Mouse (Mus musculus) limb, embryonic 11.5 days (tissue): ENCODE results near the gene Zscan5b. TPM values are rescaled to one million over a fixed set of nuclear protein-coding genes. Genes with fewer than 3 reads are reported as not detected.

ENCODE experiments used
- polyA plus RNA-seq: library from polyadenylated mRNA; unstranded; fragments of >200 nt; fragmentation: Nextera tagmentation; extraction: Ambion mirVana; gene quantifications from 2 replicates; pipeline ENCODE4 v1.2.1, GENCODE M21; 2014

The Zscan5b gene
- polyA plus RNA-seq, 1 experiment from 2014 or later: not detected

Other genes starting within 250 kb of the Zscan5b start
- gene Vmn1r65, start 211.3 kb upstream of the Zscan5b start, polyA plus RNA-seq: not detected in 2 replicates
- not detected in 2 replicates for gene Nlrp4c, start 177.1 kb upstream of the Zscan5b start, polyA plus RNA-seq
- 13.2 and 14.7 TPM in 2 replicates for gene Zfp787, start 66.3 kb upstream of the Zscan5b start, polyA plus RNA-seq
- gene Zfp444, start 50.1 kb upstream of the Zscan5b start, polyA plus RNA-seq: 71.6 and 79.7 TPM in 2 replicates
- not detected in 2 replicates for gene Galp, start 25.2 kb upstream of the Zscan5b start, polyA plus RNA-seq
- not detected in 2 replicates for gene Epp13, start 30.4 kb downstream of the Zscan5b start, polyA plus RNA-seq
- 7.4 and 9.0 TPM in 2 replicates for gene Zfp667, start 64.3 kb downstream of the Zscan5b start, polyA plus RNA-seq
- gene Zfp583, start 109.0 kb downstream of the Zscan5b start, polyA plus RNA-seq: 6.9 and 7.8 TPM in 2 replicates
- 2.2 and 2.3 TPM in 2 replicates for gene Gm3854, start 121.5 kb downstream of the Zscan5b start, polyA plus RNA-seq
- gene Zfp78, start 141.0 kb downstream of the Zscan5b start, polyA plus RNA-seq: 1.1 and 1.6 TPM in 2 replicates
- 10.2 and 10.4 TPM in 2 replicates for gene Zfp28, start 161.0 kb downstream of the Zscan5b start, polyA plus RNA-seq
- 0.24 and 0.32 TPM in 2 replicates for gene Smim17, start 176.4 kb downstream of the Zscan5b start, polyA plus RNA-seq
- gene Gm20715, start 188.0 kb downstream of the Zscan5b start, polyA plus RNA-seq: not detected in 2 replicates
- gene Olfr1344, start 216.4 kb downstream of the Zscan5b start, polyA plus RNA-seq: not detected in 2 replicates
- gene Olfr1336, start 233.9 kb downstream of the Zscan5b start, polyA plus RNA-seq: not detected in 2 replicates
- not detected in 2 replicates for gene Olfr1346, start 244.8 kb downstream of the Zscan5b start, polyA plus RNA-seq